Mouse (Mus musculus) myocyte (in vitro differentiated cells): ENCODE results near the gene Cstb. TPM values are rescaled to one million over a fixed set of nuclear protein-coding genes. Genes with fewer than 3 reads are reported as not detected.

Experiments used
- H3K27me3 ChIP-seq: one replicate; pipeline ENCODE4 v1.6.1; 2011; ENCODE audit not compliant: control insufficient read depth, insufficient read depth, insufficient read length
- H3K36me3 ChIP-seq: one replicate; pipeline ENCODE4 v1.6.1; 2011; ENCODE audit not compliant: control insufficient read depth, insufficient read depth
- H3K4me2 ChIP-seq: one replicate; pipeline ENCODE4 v1.6.1; 2011; ENCODE audit warnings: low read depth, control low read depth
- H3K4me3 ChIP-seq: one replicate; pipeline ENCODE4 v1.5.1; 2011; ENCODE audit warnings: mild to moderate bottlenecking, control low read depth, moderate library complexity
- H3K79me2 ChIP-seq: one replicate; pipeline ENCODE4 v1.6.1; 2011; ENCODE audit not compliant: control insufficient read depth, insufficient read depth
- H3ac ChIP-seq: one replicate; pipeline ENCODE4 v1.6.1; 2011; ENCODE audit not compliant: control insufficient read depth, insufficient read length
- CEBPB ChIP-seq: IDR thresholded peaks from 2 replicates; pipeline ENCODE4 v1.6.1; 2011; ENCODE audit warnings: mild to moderate bottlenecking, moderate library complexity; ENCODE audit not compliant: poor library complexity, insufficient read depth, severe bottlenecking
- E2F4 ChIP-seq: IDR thresholded peaks from one replicate; pipeline ENCODE4 v1.6.1; 2011; ENCODE audit warnings: mild to moderate bottlenecking, control low read depth, moderate library complexity; ENCODE audit not compliant: insufficient read depth
- MAX ChIP-seq: IDR thresholded peaks from one replicate; pipeline ENCODE4 v1.6.1; 2011; ENCODE audit warnings: low read depth, mild to moderate bottlenecking, control low read depth
- MYOD1 ChIP-seq, 3 experiments: IDR thresholded peaks; one replicate each; pipeline ENCODE4 v1.6.1; 2011; ENCODE audit warnings: control low read depth in 2 of 3, low read depth in 2 of 3, mild to moderate bottlenecking in 2 of 3, moderate library complexity in 1 of 3; ENCODE audit not compliant: insufficient read length in 2 of 3, control insufficient read depth in 1 of 3
- MYOG ChIP-seq, 3 experiments: IDR thresholded peaks; one replicate each; pipeline ENCODE4 v1.6.1; 2011; ENCODE audit warnings: control low read depth in 2 of 3, low read depth in 2 of 3, mild to moderate bottlenecking in 2 of 3; ENCODE audit not compliant: insufficient read length in 2 of 3, control insufficient read depth in 1 of 3, insufficient read depth in 1 of 3
- POLR2A ChIP-seq: IDR thresholded peaks from one replicate; pipeline ENCODE4 v1.6.1; 2011; ENCODE audit warnings: low read depth, mild to moderate bottlenecking, control low read depth, moderate library complexity; ENCODE audit not compliant: insufficient read length
- POLR2AphosphoS2 ChIP-seq: IDR thresholded peaks from one replicate; pipeline ENCODE4 v1.6.1; 2011; ENCODE audit warnings: low read depth, control low read depth; ENCODE audit not compliant: insufficient read length
- REST ChIP-seq: IDR thresholded peaks from one replicate; pipeline ENCODE4 v1.6.1; 2011; ENCODE audit warnings: mild to moderate bottlenecking, control low read depth, moderate library complexity; ENCODE audit not compliant: insufficient read depth, insufficient read length
- SRF ChIP-seq: IDR thresholded peaks from one replicate; pipeline ENCODE4 v1.6.1; 2011; ENCODE audit warnings: low read depth; ENCODE audit not compliant: control insufficient read depth, insufficient read length
- TCF12 ChIP-seq: IDR thresholded peaks from one replicate; pipeline ENCODE4 v1.6.1; 2011; ENCODE audit warnings: mild to moderate bottlenecking, control low read depth; ENCODE audit not compliant: poor library complexity, insufficient read depth, severe bottlenecking
- TCF3 ChIP-seq: IDR thresholded peaks from one replicate; pipeline ENCODE4 v1.6.1; 2011; ENCODE audit warnings: low read depth, control low read depth; ENCODE audit not compliant: insufficient read length
- USF1 ChIP-seq: IDR thresholded peaks from one replicate; pipeline ENCODE4 v1.6.1; 2011; ENCODE audit warnings: low read depth, mild to moderate bottlenecking, control low read depth, moderate library complexity
- polyA plus RNA-seq: library from polyadenylated mRNA; unstranded; fragments of >200 nt; fragmentation: generic; extraction: Trizol; gene quantifications from one replicate; pipeline ENCODE4 v1.2.1, GENCODE M21; 2012; ENCODE audit warnings: missing spikeins

Cstb gene
- polyA plus RNA-seq, 1 experiment, result 197 TPM

GRCm38 (mm10) chr10:78474759-78475158, 49.3 kb downstream of the Cstb start:
- Histone ChIP-seq H3K4me3 (no peak overlapping the region), H3K27me3 (no peaks in the 10 kb centered on the region)
- TF ChIP-seq MYOD1 (IDR thresholded peaks at IDR 0.05; ENCODE audit: control insufficient read depth in 1 of 3, insufficient read length in 2 of 3, low read depth in 2 of 3), result no peak
- TF ChIP-seq CEBPB, result no peak
- TF ChIP-seq USF1, result no peak
- TF ChIP-seq POLR2A, result no peak
- no peak for TF ChIP-seq MAX
- TF ChIP-seq POLR2AphosphoS2, result no peak
- TF ChIP-seq E2F4, result no peak
- no peak for TF ChIP-seq TCF3
- TF ChIP-seq SRF, result no peak
- TF ChIP-seq TCF12, result no peak
- no peak for TF ChIP-seq REST
- no peak for TF ChIP-seq MYOG (IDR thresholded peaks at IDR 0.05; ENCODE audit: control insufficient read depth in 1 of 3, insufficient read depth in 1 of 3, insufficient read length in 2 of 3, low read depth in 2 of 3)

GRCm38 (mm10) chr10:78476821-78477220, 51.4 kb downstream of the Cstb start:
- Histone ChIP-seq H3K79me2 (no peaks in the 10 kb centered on the region), H3K4me2 (no peak overlapping the region), H3K4me3 (no peak overlapping the region), H3K27me3 (peaks cover 4% of the 10 kb centered on the region), H3K36me3 (no peaks in the 10 kb centered on the region), H3ac (no peak overlapping the region)
- TF ChIP-seq E2F4 (no peak), USF1 (no peak), SRF (no peak), MYOG (IDR thresholded peaks at IDR 0.05; ENCODE audit: control insufficient read depth in 1 of 3, insufficient read depth in 1 of 3, insufficient read length in 2 of 3, low read depth in 2 of 3) (no peak), TCF3 (no peak), POLR2A (no peak), CEBPB (no peak), MAX (no peak), POLR2AphosphoS2 (no peak), MYOD1 (IDR thresholded peaks at IDR 0.05; ENCODE audit: control insufficient read depth in 1 of 3, insufficient read length in 2 of 3, low read depth in 2 of 3) (no peak), TCF12 (no peak), REST (no peak)

More at GRCm38 (mm10) chr10:78474759-78475158, 49.3 kb downstream of the Cstb start:
- H3K36me3 ChIP-seq, result no peaks in the 10 kb centered on the region
- no peaks in the 10 kb centered on the region for H3K79me2 ChIP-seq
- no peak overlapping the region for H3K4me2 ChIP-seq
- H3ac ChIP-seq, result no peak overlapping the region

Other genes with a start within 250 kb of the Cstb start
- gene Pwp2, start 240.5 kb upstream of the Cstb start, polyA plus RNA-seq, result 22.1 TPM
- gene Trappc10, start 181.0 kb upstream of the Cstb start, polyA plus RNA-seq, result 24.6 TPM
- gene Agpat3, start 73.2 kb upstream of the Cstb start, polyA plus RNA-seq, result 183 TPM
- gene Rrp1, start 12.6 kb upstream of the Cstb start, polyA plus RNA-seq, result 180 TPM
- 5.7 TPM for gene Pdxk, start 39.3 kb downstream of the Cstb start, polyA plus RNA-seq
- not detected for gene Olfr1358, start 91.8 kb downstream of the Cstb start, polyA plus RNA-seq
- 49.6 TPM for gene Ilvbl, start 148.7 kb downstream of the Cstb start, polyA plus RNA-seq
- gene Syde1, start 166.3 kb downstream of the Cstb start, polyA plus RNA-seq, result 32.1 TPM
- gene Olfr1357, start 192.4 kb downstream of the Cstb start, polyA plus RNA-seq, result not detected